Mouse (Mus musculus): ENCODE measurements at regions not wholly inside any gene's neighbourhood (a gene's known extent, or its start where the extent isn't known, plus 50 kb on each side); places are given as distances from the start of the nearest gene placed in this dataset.

- no peaks in the 10 kb centered on the region for H3K36me3 ChIP-seq (ENCODE audit: insufficient read depth, low read length)
- H3K9me3 ChIP-seq (ENCODE audit: low read length) = no peaks in the 10 kb centered on the region
- TF ChIP-seq NANOG (IDR thresholded peaks at IDR 0.05; ENCODE audit: borderline replicate concordance, low read length) = no peak
- TF ChIP-seq POU5F1 (IDR thresholded peaks at IDR 0.05; ENCODE audit: borderline replicate concordance, low read length) = no peak
- no peak for TF ChIP-seq CTCF (conservative IDR thresholded peaks at IDR 0.05; ENCODE audit: low read length)
- no peaks in the 10 kb centered on the region for H3K27me3 ChIP-seq (ENCODE audit: insufficient read depth, low read length)
- H3K4me1 ChIP-seq (replicated peaks; ENCODE audit: low read depth, low read length) = no peaks in the 10 kb centered on the region
- no peak overlapping the region for H3K4me3 ChIP-seq (replicated peaks; ENCODE audit: low read length)
Observed at GRCm38 (mm10) chr3:143834725-143835124, 370.3 kb downstream of the Lmo4 start.

DNA sequence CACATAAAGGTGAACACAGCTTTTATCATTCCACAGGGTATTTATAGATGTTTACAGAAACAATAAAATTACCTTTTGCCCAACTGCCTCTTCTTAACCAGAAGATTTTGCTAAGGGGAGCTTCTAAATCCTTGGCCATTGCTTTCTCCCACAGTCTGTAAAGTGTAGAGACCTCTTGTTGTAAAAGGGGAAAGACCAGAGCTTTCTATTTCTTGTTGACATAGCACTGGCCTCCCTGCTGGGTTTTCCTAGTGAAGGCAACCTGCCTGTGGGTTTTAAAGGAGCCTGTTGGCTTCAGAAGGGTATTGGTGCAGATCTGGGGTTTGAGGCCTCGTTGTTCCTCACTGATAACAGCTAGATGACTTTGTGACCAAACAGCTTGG is 381.6 kb downstream of the Lmo4 start:
- Histone ChIP-seq H3K36me3 (ENCODE audit: insufficient read depth, low read length) (no peaks in the 10 kb centered on the region), H3K27me3 (ENCODE audit: insufficient read depth, low read length) (no peaks in the 10 kb centered on the region), H3K4me3 (replicated peaks; ENCODE audit: low read length) (no peak overlapping the region), H3K9me3 (ENCODE audit: low read length) (peaks cover 15% of the 10 kb centered on the region), H3K4me1 (replicated peaks; ENCODE audit: low read depth, low read length) (no peaks in the 10 kb centered on the region)
- TF ChIP-seq POU5F1 (IDR thresholded peaks at IDR 0.05; ENCODE audit: borderline replicate concordance, low read length) (no peak), CTCF (conservative IDR thresholded peaks at IDR 0.05; ENCODE audit: low read length) (no peak), NANOG (IDR thresholded peaks at IDR 0.05; ENCODE audit: borderline replicate concordance, low read length) (no peak)

GRCm38 (mm10) chr3:143822564-143823394 is 382.2 kb downstream of the Lmo4 start:
- no peaks in the 10 kb centered on the region for H3K27me3 ChIP-seq (ENCODE audit: insufficient read depth, low read length)
- peaks cover 15% of the 10 kb centered on the region for H3K9me3 ChIP-seq (ENCODE audit: low read length)
- H3K36me3 ChIP-seq (ENCODE audit: insufficient read depth, low read length) = no peaks in the 10 kb centered on the region
- no peak for TF ChIP-seq CTCF (conservative IDR thresholded peaks at IDR 0.05; ENCODE audit: low read length)
- TF ChIP-seq NANOG (IDR thresholded peaks at IDR 0.05; ENCODE audit: borderline replicate concordance, low read length) = no peak
- no peak for TF ChIP-seq POU5F1 (IDR thresholded peaks at IDR 0.05; ENCODE audit: borderline replicate concordance, low read length)
- no peaks in the 10 kb centered on the region for H3K4me1 ChIP-seq (replicated peaks; ENCODE audit: low read depth, low read length)
- H3K4me3 ChIP-seq (replicated peaks; ENCODE audit: low read length) = no peak overlapping the region

- TF ChIP-seq CTCF (conservative IDR thresholded peaks at IDR 0.05; ENCODE audit: low read length) (no peak), NANOG (IDR thresholded peaks at IDR 0.05; ENCODE audit: borderline replicate concordance, low read length) (no peak), POU5F1 (IDR thresholded peaks at IDR 0.05; ENCODE audit: borderline replicate concordance, low read length) (no peak)
- H3K4me1 ChIP-seq (replicated peaks; ENCODE audit: low read depth, low read length) = no peaks in the 10 kb centered on the region
- H3K27me3 ChIP-seq (ENCODE audit: insufficient read depth, low read length) = no peaks in the 10 kb centered on the region
- H3K4me3 ChIP-seq (replicated peaks; ENCODE audit: low read length) = no peak overlapping the region
- no peaks in the 10 kb centered on the region for H3K9me3 ChIP-seq (ENCODE audit: low read length)
- no peaks in the 10 kb centered on the region for H3K36me3 ChIP-seq (ENCODE audit: insufficient read depth, low read length)
Observed at GRCm38 (mm10) chr3:143807544-143807943, 397.5 kb downstream of the Lmo4 start.

DNA sequence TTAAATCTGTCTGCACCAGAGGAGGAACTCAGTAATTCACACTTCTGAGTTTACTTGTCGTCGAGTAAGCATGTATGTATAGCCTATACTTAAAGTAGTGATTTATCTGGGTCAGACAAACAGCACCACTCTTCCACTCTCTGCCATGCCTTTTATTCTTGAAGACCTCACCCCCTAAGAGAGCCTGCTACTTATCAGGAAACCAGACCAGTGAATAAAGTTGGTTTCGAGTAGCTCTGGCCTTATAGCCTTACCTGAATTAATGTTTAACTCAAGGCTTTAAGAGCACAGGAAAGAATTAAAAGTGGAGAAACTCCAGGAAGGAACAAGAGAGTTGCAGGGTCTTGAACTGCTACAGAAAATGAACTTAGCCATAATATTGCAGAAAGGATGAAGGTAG is 398.1 kb downstream of the Lmo4 start:
- Histone ChIP-seq H3K36me3 (ENCODE audit: insufficient read depth, low read length) (no peaks in the 10 kb centered on the region), H3K9me3 (ENCODE audit: low read length) (no peaks in the 10 kb centered on the region), H3K4me3 (replicated peaks; ENCODE audit: low read length) (no peak overlapping the region), H3K4me1 (replicated peaks; ENCODE audit: low read depth, low read length) (no peaks in the 10 kb centered on the region), H3K27me3 (ENCODE audit: insufficient read depth, low read length) (no peaks in the 10 kb centered on the region)
- no peak for TF ChIP-seq POU5F1 (IDR thresholded peaks at IDR 0.05; ENCODE audit: borderline replicate concordance, low read length)
- no peak for TF ChIP-seq CTCF (conservative IDR thresholded peaks at IDR 0.05; ENCODE audit: low read length)
- TF ChIP-seq NANOG (IDR thresholded peaks at IDR 0.05; ENCODE audit: borderline replicate concordance, low read length) = no peak

- no peaks in the 10 kb centered on the region for H3K9me3 ChIP-seq (ENCODE audit: low read length)
- no peak overlapping the region for H3K4me3 ChIP-seq (replicated peaks; ENCODE audit: low read length)
Observed at GRCm38 (mm10) chr3:143797850-143798249, 407.2 kb downstream of the Lmo4 start.

DNA sequence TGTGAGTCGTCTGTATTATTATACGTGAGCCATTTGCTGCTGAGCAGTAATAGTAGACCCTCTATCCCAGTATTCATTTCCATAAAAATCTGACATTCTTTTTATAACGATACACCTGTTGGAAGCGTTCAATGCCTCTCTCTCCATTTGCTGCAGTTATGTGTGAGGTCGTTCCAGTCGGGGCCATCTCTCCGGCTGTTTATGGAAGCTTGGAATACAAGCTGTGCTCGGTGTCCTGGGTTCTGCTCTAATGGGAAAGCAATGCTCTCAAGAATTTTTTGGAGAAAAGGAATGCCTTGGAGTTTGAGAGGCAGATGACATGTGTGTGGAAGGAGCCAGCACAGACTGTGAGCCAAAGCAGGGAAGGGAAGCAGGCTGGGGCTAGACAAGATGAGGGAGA is 414.1 kb downstream of the Lmo4 start:
- H3K36me3 ChIP-seq (ENCODE audit: insufficient read depth, low read length) = no peaks in the 10 kb centered on the region
- no peaks in the 10 kb centered on the region for H3K9me3 ChIP-seq (ENCODE audit: low read length)
- no peak overlapping the region for H3K4me3 ChIP-seq (replicated peaks; ENCODE audit: low read length)
- H3K4me1 ChIP-seq (replicated peaks; ENCODE audit: low read depth, low read length) = no peaks in the 10 kb centered on the region
- TF ChIP-seq POU5F1 (IDR thresholded peaks at IDR 0.05; ENCODE audit: borderline replicate concordance, low read length) (no peak), CTCF (conservative IDR thresholded peaks at IDR 0.05; ENCODE audit: low read length) (no peak), NANOG (IDR thresholded peaks at IDR 0.05; ENCODE audit: borderline replicate concordance, low read length) (no peak)
- no peaks in the 10 kb centered on the region for H3K27me3 ChIP-seq (ENCODE audit: insufficient read depth, low read length)

More at GRCm38 (mm10) chr3:143797850-143798249, 407.2 kb downstream of the Lmo4 start:
- H3K27me3 ChIP-seq (ENCODE audit: insufficient read depth, low read length) = no peaks in the 10 kb centered on the region
- no peaks in the 10 kb centered on the region for H3K4me1 ChIP-seq (replicated peaks; ENCODE audit: low read depth, low read length)
- no peaks in the 10 kb centered on the region for H3K36me3 ChIP-seq (ENCODE audit: insufficient read depth, low read length)
- TF ChIP-seq NANOG (IDR thresholded peaks at IDR 0.05; ENCODE audit: borderline replicate concordance, low read length) (no peak), POU5F1 (IDR thresholded peaks at IDR 0.05; ENCODE audit: borderline replicate concordance, low read length) (no peak), CTCF (conservative IDR thresholded peaks at IDR 0.05; ENCODE audit: low read length) (no peak)

DNA sequence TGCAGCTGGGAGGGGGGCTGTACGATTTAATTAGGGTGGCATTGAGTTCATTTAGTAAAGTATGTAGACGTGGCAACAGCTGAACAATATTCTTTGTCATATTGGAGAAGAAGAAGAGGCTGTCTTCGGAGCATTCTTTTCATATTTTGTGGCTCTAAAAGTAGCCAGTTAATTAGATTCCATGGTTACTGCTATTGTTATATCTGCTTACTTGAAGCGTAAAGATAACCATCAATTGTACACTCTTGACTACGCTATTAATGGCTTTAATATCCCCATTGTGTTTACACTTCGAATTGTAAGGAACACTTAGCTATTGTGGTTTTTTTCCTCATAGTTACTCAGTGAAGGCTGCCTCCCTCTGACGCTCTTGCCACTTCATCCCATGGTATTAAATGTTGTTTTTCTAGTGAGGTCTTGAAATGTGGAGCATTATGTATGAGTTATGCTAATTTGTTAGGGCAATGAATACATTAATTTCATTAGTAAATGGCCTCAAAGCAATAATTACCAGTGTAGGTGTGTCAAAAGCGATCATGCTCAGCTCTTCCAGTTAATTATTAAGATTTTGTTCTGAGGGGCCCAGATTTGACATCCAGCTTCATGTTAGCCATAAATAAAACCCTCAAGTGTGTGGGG is 415.0 kb downstream of the Lmo4 start:
- Histone ChIP-seq H3K36me3 (ENCODE audit: insufficient read depth, low read length) (no peaks in the 10 kb centered on the region), H3K9me3 (ENCODE audit: low read length) (no peaks in the 10 kb centered on the region), H3K27me3 (ENCODE audit: insufficient read depth, low read length) (no peaks in the 10 kb centered on the region), H3K4me3 (replicated peaks; ENCODE audit: low read length) (no peak overlapping the region), H3K4me1 (replicated peaks; ENCODE audit: low read depth, low read length) (no peaks in the 10 kb centered on the region)
- TF ChIP-seq POU5F1 (IDR thresholded peaks at IDR 0.05; ENCODE audit: borderline replicate concordance, low read length) = no peak
- TF ChIP-seq CTCF (conservative IDR thresholded peaks at IDR 0.05; ENCODE audit: low read length) = no peak
- TF ChIP-seq NANOG (IDR thresholded peaks at IDR 0.05; ENCODE audit: borderline replicate concordance, low read length) = no peak
